ENCODE assay signal across 24 mouse cellular contexts in the genomic region with DNA sequence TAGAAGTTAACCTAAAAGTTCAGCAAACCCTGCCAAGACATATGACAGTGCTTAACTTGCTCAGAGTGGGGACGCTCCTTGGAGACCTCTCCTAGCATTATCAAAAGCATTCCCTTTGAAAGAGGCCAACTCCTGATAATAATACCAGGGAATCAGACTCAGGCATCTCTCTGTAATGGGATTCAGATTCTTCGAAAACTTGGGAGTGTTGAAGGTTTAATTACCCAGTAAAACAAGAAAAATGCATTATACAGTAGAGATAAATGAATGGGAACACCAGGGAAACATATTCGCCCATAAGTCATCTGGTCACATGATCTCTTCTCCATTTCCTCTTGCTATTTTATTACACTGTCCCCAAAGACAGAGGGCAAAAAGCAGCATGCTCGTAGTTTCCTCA.
A peak's percentile ranks its signal among the peaks of the same experiment; 100 is the strongest.
DNase-seq lines count a peak whose midpoint lies in the region; ATAC-seq and TF ChIP-seq lines count a peak whose summit lies in the region.
"Had no signal": no experiment of that assay in that cellular context is flagged by ENCODE, and none has a peak within 500 bp of the region (broad histone marks: within the 10 kb centered on the region; RNA-seq: fewer than 3 reads in every experiment).

No protein-coding gene starts in this region.

- H3K9me3 ChIP-seq in limb, embryonic 11.5 days (ENCODE audit: control insufficient read depth, low read length): no peaks in the 10 kb centered on the region
- H3K9me3 ChIP-seq in limb, embryonic 10.5 days (replicated peaks): no peaks in the 10 kb centered on the region
- no peaks in the 10 kb centered on the region for H3K9me3 ChIP-seq in limb, embryonic 13.5 days
- H3K9me3 ChIP-seq in intestine, postnatal 0 days (ENCODE audit: control insufficient read depth): no peaks in the 10 kb centered on the region
- H3K9me3 ChIP-seq: embryonic facial prominence, embryonic 13.5 days; forebrain, embryonic 10.5 days; G1E; heart, embryonic 15.5 days; hindbrain, embryonic 13.5 days had no signal

- WGBS in limb, embryonic 11.5 days: 51% methylated on average over 4 of the region's 4 CpGs
- WGBS in limb, embryonic 10.5 days: 64% methylated on average over 4 of the region's 4 CpGs
- 45% methylated on average over 4 of the region's 4 CpGs for WGBS in limb, embryonic 13.5 days
- 65% methylated on average over 4 of the region's 4 CpGs for WGBS in intestine, postnatal 0 days

- no peak overlapping the region for H3K4me2 ChIP-seq in limb, embryonic 11.5 days (ENCODE audit: low read depth, severe bottlenecking)
- H3K4me2 ChIP-seq in limb, embryonic 13.5 days (replicated peaks): no peak overlapping the region
- H3K4me2 ChIP-seq in myocyte (ENCODE audit: low read depth): no peak overlapping the region
- no peak overlapping the region for H3K4me2 ChIP-seq in intestine, postnatal 0 days (replicated peaks; ENCODE audit: low read depth)
- H3K4me2 ChIP-seq: embryonic facial prominence, embryonic 13.5 days; heart, embryonic 11.5 days; heart, embryonic 15.5 days; hindbrain, embryonic 13.5 days had no signal

- no peaks in the 10 kb centered on the region for H3K4me1 ChIP-seq in limb, embryonic 11.5 days (ENCODE audit: control insufficient read depth, insufficient read depth, low read length)
- peaks cover 3% of the 10 kb centered on the region; the same call in 1 of the 2 replicates for H3K4me1 ChIP-seq in limb, embryonic 10.5 days
- no peaks in the 10 kb centered on the region for H3K4me1 ChIP-seq in limb, embryonic 13.5 days
- H3K4me1 ChIP-seq in intestine, postnatal 0 days (replicated peaks; ENCODE audit: control insufficient read depth, insufficient read depth, low read length): no peaks in the 10 kb centered on the region
- H3K4me1 ChIP-seq: embryonic facial prominence, embryonic 13.5 days had no signal

- H3K79me2 ChIP-seq in myocyte (ENCODE audit: control insufficient read depth, insufficient read depth): no peaks in the 10 kb centered on the region

- TF ChIP-seq POLR2A in myocyte (IDR thresholded peaks at IDR 0.05; ENCODE audit: insufficient read length, low read depth): no peak

- no peak for TF ChIP-seq CTCF in intestine, postnatal 0 days (IDR thresholded peaks at IDR 0.05; ENCODE audit: low read depth)

- no peaks in the 10 kb centered on the region for H3K36me3 ChIP-seq in limb, embryonic 11.5 days (ENCODE audit: control insufficient read depth, insufficient read depth, low read length)
- no peaks in the 10 kb centered on the region for H3K36me3 ChIP-seq in limb, embryonic 10.5 days
- H3K36me3 ChIP-seq in limb, embryonic 13.5 days: no peaks in the 10 kb centered on the region
- H3K36me3 ChIP-seq in myocyte (ENCODE audit: control insufficient read depth, insufficient read depth): no peaks in the 10 kb centered on the region
- no peaks in the 10 kb centered on the region for H3K36me3 ChIP-seq in intestine, postnatal 0 days (ENCODE audit: control insufficient read depth, insufficient read depth)
- H3K36me3 ChIP-seq: embryonic facial prominence, embryonic 13.5 days; forebrain, embryonic 10.5 days; G1E; heart, embryonic 15.5 days; hindbrain, embryonic 13.5 days had no signal

- peak; percentile 10 for DNase-seq in kidney, adult 9 months
- DNase-seq in kidney, postnatal 10 days: no peak
- DNase-seq in limb, embryonic 11.5 days (ENCODE audit: low spot score): no peak
- DNase-seq in limb, embryonic 10.5 days (ENCODE audit: low spot score): no peak
- no peak for DNase-seq in frontal cortex, adult 2 months (ENCODE audit: extremely low spot score in 1 of 2, low spot score in 1 of 2)
- DNase-seq: adrenal gland, adult 8-10 months; adrenal gland, postnatal 36 days; cerebellum, adult 2 months; cerebellum, postnatal 10 days; embryo, embryonic 11 days; gastrocnemius, postnatal 36 days; heart, adult 2 months; heart, postnatal 14 days had no signal

- H3ac ChIP-seq in myocyte (ENCODE audit: control insufficient read depth, insufficient read length): no peak overlapping the region

- H3K4me3 ChIP-seq in limb, embryonic 11.5 days (ENCODE audit: low read depth, low read length): no peak overlapping the region
- H3K4me3 ChIP-seq in limb, embryonic 10.5 days: no peak overlapping the region
- H3K4me3 ChIP-seq in limb, embryonic 13.5 days: no peak overlapping the region
- no peak overlapping the region for H3K4me3 ChIP-seq in myocyte
- H3K4me3 ChIP-seq in intestine, postnatal 0 days (ENCODE audit: low read depth, low read length): no peak overlapping the region
- H3K4me3 ChIP-seq: embryonic facial prominence, embryonic 13.5 days; forebrain, embryonic 10.5 days; heart, adult 2 months; heart, embryonic 15.5 days; hindbrain, embryonic 13.5 days had no signal

- no peaks in the 10 kb centered on the region for H3K27me3 ChIP-seq in limb, embryonic 11.5 days (ENCODE audit: control insufficient read depth, insufficient read depth, low read length)
- H3K27me3 ChIP-seq in limb, embryonic 10.5 days (ENCODE audit: low read depth, poor library complexity, severe bottlenecking): no peaks in the 10 kb centered on the region
- no peaks in the 10 kb centered on the region for H3K27me3 ChIP-seq in limb, embryonic 13.5 days
- no peaks in the 10 kb centered on the region for H3K27me3 ChIP-seq in myocyte (ENCODE audit: control insufficient read depth, insufficient read depth, insufficient read length)
- no peaks in the 10 kb centered on the region for H3K27me3 ChIP-seq in intestine, postnatal 0 days (replicated peaks; ENCODE audit: control insufficient read depth, insufficient read depth, low read length)
- H3K27me3 ChIP-seq: embryonic facial prominence, embryonic 13.5 days; heart, embryonic 15.5 days; hindbrain, embryonic 13.5 days had no signal

- no peak overlapping the region for H3K9ac ChIP-seq in limb, embryonic 11.5 days (ENCODE audit: low read length)
- no peak overlapping the region for H3K9ac ChIP-seq in limb, embryonic 13.5 days
- H3K9ac ChIP-seq in intestine, postnatal 0 days (ENCODE audit: low read depth, low read length): no peak overlapping the region
- H3K9ac ChIP-seq: embryonic facial prominence, embryonic 13.5 days; heart, embryonic 15.5 days; hindbrain, embryonic 13.5 days had no signal

- H3K27ac ChIP-seq in limb, embryonic 11.5 days (replicated peaks; ENCODE audit: low read depth, low read length): no peak overlapping the region
- H3K27ac ChIP-seq in limb, embryonic 10.5 days: no peak overlapping the region
- no peak overlapping the region for H3K27ac ChIP-seq in limb, embryonic 13.5 days
- no peak overlapping the region for H3K27ac ChIP-seq in intestine, postnatal 0 days (ENCODE audit: low read depth, low read length)
- H3K27ac ChIP-seq: embryonic facial prominence, embryonic 13.5 days; forebrain, embryonic 10.5 days; heart, adult 2 months; heart, embryonic 15.5 days; hindbrain, embryonic 13.5 days had no signal

- ATAC-seq in limb, embryonic 11.5 days (ENCODE audit: insufficient number of reproducible peaks, low FRiP score, low TSS enrichment, low read depth): peak; percentile 60; the same call in 1 of the 2 replicates
- peak; percentile 61; the same call in 1 of the 2 replicates for ATAC-seq in limb, embryonic 13.5 days (ENCODE audit: low FRiP score, low read depth)
- ATAC-seq in intestine, postnatal 0 days: no peak
- ATAC-seq: CD4-positive, CD25-positive, alpha-beta regulatory T cell, adult 4 months; forebrain, embryonic 14.5 days had no signal

TF ChIP-seq in myocyte, 11 proteins besides CTCF, POLR2A, EP300 and RAD21:
- TF ChIP-seq USF1 (IDR thresholded peaks at IDR 0.05; ENCODE audit: low read depth) (peak; percentile 15), MYOG (IDR thresholded peaks at IDR 0.05; ENCODE audit: control insufficient read depth in 1 of 3, insufficient read depth in 1 of 3, insufficient read length in 2 of 3, low read depth in 2 of 3) (no peak)
